Mouse (Mus musculus) intestine, embryonic 15.5 days (tissue): ENCODE data around the gene Gm20661. TPM values are rescaled to one million over a fixed set of nuclear protein-coding genes. Genes with fewer than 3 reads are reported as not detected.

Source experiments
- ATAC-seq: fragments of 200-750 bp; cut with Nextera tagmentation; 2 replicates; pipeline ENCODE4 v1.8.0; 2017; ENCODE audit warnings: moderate TSS enrichment, moderate library complexity
- H3K27ac ChIP-seq: fragments of 300-500 bp; sonication (generic); 2 replicates; pipeline ENCODE4 v1.5.1; 2015; ENCODE audit warnings: mild to moderate bottlenecking, inconsistent platforms
- H3K27me3 ChIP-seq: fragments of 300-500 bp; sonication (generic); replicated peaks from 2 replicates; pipeline ENCODE4 v1.6.1; 2015; ENCODE audit warnings: inconsistent platforms
- H3K36me3 ChIP-seq: fragments of 300-500 bp; sonication (generic); 2 replicates; pipeline ENCODE4 v1.6.1; 2015; ENCODE audit warnings: inconsistent platforms
- H3K4me1 ChIP-seq: fragments of 300-500 bp; sonication (generic); replicated peaks from 2 replicates; pipeline ENCODE4 v1.6.1; 2015; ENCODE audit warnings: inconsistent platforms
- H3K4me2 ChIP-seq: fragments of 300-500 bp; sonication (generic); replicated peaks from 2 replicates; pipeline ENCODE4 v1.6.1; 2015; ENCODE audit warnings: mild to moderate bottlenecking, inconsistent platforms
- H3K4me3 ChIP-seq: fragments of 300-500 bp; sonication (generic); replicated peaks from 2 replicates; pipeline ENCODE4 v1.5.1; 2015; ENCODE audit warnings: inconsistent platforms
- H3K9ac ChIP-seq: fragments of 300-500 bp; sonication (generic); 2 replicates; pipeline ENCODE4 v1.6.1; 2015; ENCODE audit warnings: inconsistent platforms
- H3K9me3 ChIP-seq: fragments of 300-500 bp; sonication (generic); 2 replicates; pipeline ENCODE4 v1.6.1; 2016; ENCODE audit warnings: inconsistent platforms
- WGBS: fragments of 180-500 bp; shearing (Covaris S2); methylation state at CpG from one replicate; pipeline ENCODE4 v1.1.7; 2015; 5-methylcytosine and 5-hydroxymethylcytosine counted together
- polyA plus RNA-seq: library from polyadenylated mRNA; unstranded; fragments of >200 nt; fragmentation: Nextera tagmentation; extraction: Ambion mirVana; gene quantifications from 2 replicates; pipeline ENCODE4 v1.2.1, GENCODE M21; 2015

The Gm20661 gene
- polyA plus RNA-seq, 1 experiment from 2014 or later: 5.7 TPM

DNA sequence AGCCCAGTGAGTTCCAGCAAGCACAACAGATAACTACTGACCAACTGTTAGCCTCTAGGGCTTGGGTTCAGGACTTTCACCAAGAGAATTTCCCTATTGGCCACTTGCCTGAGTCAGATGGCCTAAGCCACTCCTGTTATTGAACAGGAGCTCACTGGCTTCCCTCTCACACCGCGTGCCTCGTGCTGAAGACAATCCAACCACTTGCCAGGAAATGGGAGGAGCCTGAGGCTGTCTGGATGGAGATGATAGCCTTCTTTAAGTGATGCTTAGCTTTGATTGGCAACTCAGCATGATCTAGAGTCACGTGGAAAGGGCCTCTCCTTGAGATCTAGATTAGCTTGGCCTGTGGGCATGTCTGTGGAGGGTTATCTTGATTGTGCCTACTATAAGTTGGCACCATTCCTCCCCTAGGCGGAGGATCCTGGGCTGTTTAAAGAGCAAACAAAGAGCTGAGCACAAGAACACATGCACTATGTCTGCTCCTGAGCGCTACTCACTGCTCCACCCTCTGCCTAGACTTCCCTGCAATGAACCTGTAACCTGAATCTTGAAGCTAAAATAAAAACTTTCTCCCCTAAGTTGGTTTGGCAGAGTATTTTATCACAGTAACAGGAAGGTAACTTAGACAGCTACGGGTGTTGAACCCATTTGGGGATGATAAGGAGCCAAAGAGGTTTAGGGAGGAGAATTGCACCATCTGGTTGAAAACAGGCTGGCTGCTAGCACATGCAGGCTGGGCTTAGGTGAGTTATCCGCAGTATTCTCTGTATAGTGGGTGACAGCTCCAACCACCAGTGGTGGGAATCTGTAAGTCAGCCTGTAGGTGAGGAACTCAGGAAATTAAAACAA, 10.9 kb upstream of the Gm20661 start:
- 65% methylated on average over 8 of the region's 8 CpGs for WGBS
- no peaks in the 10 kb centered on the region for H3K27me3 ChIP-seq
- peak; percentile 56; the same call in 1 of the 2 replicates for ATAC-seq
- no peak overlapping the region for H3K27ac ChIP-seq
- peaks cover 7% of the 10 kb centered on the region for H3K4me1 ChIP-seq
- H3K9me3 ChIP-seq: no peaks in the 10 kb centered on the region
- H3K36me3 ChIP-seq: peaks cover 7% of the 10 kb centered on the region; the same call in 1 of the 2 replicates
- H3K4me2 ChIP-seq: no peak overlapping the region
- H3K4me3 ChIP-seq: no peak overlapping the region
- H3K9ac ChIP-seq: no peak overlapping the region

DNA sequence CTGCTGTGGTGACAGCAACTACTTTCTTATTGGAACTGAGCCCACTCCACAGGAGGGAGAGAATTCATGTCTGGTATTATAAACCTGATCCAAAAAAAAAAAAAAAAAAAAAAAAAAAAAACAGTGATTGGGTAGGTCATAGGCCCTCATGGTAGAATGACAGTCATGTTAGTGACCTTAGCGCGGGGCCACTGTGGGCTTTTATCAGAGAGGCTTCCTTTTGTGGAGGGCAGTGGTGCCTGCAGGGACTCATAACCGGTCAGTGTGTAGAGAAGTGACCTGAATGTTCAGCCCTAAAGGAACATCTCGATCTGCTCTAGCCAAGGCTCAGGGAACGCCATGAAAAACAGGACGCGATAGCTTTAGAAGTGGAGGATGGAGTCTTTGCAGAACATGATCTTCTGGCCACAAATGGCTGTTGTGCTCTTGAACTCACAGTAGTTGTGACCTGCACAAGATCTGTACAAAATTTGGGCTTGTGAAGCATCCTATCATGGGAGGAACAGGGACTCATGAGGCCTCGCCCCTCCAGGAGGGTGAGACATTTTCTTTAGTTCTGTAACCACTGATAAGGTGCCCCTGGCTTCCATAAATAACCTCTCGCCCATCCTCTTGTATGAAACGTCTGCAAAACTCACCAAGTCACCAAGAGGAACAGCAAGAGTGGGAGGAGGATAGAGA, 8.2 kb upstream of the Gm20661 start:
- WGBS: 76% methylated on average over 10 of the region's 10 CpGs
- peak; percentile 46; the same call in 1 of the 2 replicates for ATAC-seq

DNA sequence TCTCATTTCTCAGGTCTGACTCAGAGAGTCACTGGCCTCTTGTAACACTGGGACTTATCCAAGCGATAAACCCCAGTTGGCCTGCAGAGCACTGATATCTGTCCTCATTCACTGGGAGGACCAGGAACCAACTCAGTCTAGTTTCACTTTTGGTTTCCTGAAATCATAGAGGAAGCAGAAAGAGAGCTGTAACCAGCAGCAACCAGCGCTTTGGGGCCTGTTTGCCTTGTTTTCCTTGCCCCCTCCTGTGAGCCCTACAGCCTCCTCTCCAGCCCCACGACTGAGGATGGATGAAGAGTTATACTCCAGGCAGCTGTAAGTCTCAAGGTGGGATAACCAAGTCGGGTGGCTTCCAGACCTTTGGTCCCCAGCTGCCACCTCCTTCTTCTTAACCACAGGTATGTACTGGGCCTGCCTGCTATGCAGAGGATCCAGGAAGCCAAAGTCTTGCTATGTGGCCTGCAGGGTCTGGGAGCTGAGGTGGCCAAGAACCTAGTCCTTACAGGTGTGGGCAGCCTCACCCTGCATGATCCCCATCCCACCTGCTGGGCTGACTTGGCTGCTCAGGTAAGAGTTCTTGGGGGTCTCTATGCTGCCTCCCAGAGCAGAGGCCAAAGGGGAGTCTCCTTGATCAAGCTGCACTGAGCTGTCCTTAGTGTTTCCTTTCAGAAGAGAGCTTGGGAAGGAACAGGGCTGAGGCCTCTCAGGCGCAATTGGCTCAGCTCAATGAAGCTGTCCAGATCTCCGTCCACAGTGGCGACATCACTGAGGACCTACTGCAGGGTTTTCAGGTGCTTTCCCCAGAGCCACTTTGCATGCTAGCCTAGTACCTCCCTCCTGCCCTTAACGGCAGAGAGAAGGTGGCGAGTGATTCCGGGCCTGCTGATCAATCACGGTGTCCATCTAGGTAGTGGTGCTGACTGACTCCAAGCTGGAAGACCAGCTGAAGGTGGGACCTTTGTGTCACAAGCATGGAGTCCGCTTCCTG, 7.2 kb upstream of the Gm20661 start, which contains the start of gene Uba7:
Gene Uba7 (plus strand): TSS at position 107 of the 988 bp plus-strand sequence.
- peak; percentile 89 for ATAC-seq
- peak within 1 kb of the TSS; percentile 27 for H3K4me3 ChIP-seq
- peaks cover 9% of the 10 kb centered on the region for H3K4me1 ChIP-seq
- H3K9me3 ChIP-seq: no peaks in the 10 kb centered on the region
- peak within 1 kb of the TSS; percentile 42 for H3K9ac ChIP-seq
- no peaks in the 10 kb centered on the region for H3K27me3 ChIP-seq
- WGBS: 62% methylated on average over 12 of the region's 12 CpGs
- 0 out of 2 replicates have a peak, but pooled peaks cover under 1% of the 10 kb centered on the region for H3K36me3 ChIP-seq
- peak within 1 kb of the TSS; percentile 56 for H3K4me2 ChIP-seq
- H3K27ac ChIP-seq: peak within 1 kb of the TSS; percentile 73

More for the DNA sequence above, 8.2 kb upstream of the Gm20661 start:
- H3K4me2 ChIP-seq: 0 out of 2 replicates have a peak overlapping the region, but pooled peaks have one; percentile 56
- H3K9ac ChIP-seq: no peak overlapping the region
- H3K4me3 ChIP-seq: no peak overlapping the region
- H3K9me3 ChIP-seq: no peaks in the 10 kb centered on the region
- H3K36me3 ChIP-seq: peaks cover 7% of the 10 kb centered on the region; the same call in 1 of the 2 replicates
- H3K4me1 ChIP-seq: peaks cover 7% of the 10 kb centered on the region
- no peaks in the 10 kb centered on the region for H3K27me3 ChIP-seq
- H3K27ac ChIP-seq: peak overlapping the region; percentile 73; the same call in 1 of the 2 replicates

DNA sequence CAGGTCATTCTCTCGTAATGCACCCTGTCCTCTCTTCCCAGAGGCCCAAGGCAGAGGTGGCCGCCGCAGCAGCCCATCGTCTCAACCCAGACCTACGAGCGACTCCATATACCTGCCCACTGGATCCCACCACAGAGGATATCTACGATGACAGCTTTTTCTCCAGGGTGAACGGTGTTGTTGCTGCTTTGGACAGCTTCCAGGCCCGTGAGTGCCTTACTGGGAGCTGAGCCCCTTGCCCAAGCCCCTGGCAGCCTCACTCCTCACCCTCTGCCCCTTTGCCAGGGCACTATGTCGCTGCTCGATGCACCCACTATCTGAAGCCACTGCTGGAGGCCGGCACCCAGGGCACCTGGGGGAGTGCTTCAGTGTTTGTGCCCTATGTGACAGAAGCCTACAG, 4.0 kb upstream of the Gm20661 start:
- Histone ChIP-seq H3K4me3 (no peak overlapping the region), H3K27ac (no peak overlapping the region), H3K4me2 (no peak overlapping the region), H3K36me3 (no peaks in the 10 kb centered on the region), H3K9me3 (no peaks in the 10 kb centered on the region), H3K27me3 (no peaks in the 10 kb centered on the region), H3K9ac (no peak overlapping the region), H3K4me1 (peaks cover 31% of the 10 kb centered on the region)
- WGBS: 84% methylated on average over 12 of the region's 12 CpGs
- ATAC-seq: no peak

DNA sequence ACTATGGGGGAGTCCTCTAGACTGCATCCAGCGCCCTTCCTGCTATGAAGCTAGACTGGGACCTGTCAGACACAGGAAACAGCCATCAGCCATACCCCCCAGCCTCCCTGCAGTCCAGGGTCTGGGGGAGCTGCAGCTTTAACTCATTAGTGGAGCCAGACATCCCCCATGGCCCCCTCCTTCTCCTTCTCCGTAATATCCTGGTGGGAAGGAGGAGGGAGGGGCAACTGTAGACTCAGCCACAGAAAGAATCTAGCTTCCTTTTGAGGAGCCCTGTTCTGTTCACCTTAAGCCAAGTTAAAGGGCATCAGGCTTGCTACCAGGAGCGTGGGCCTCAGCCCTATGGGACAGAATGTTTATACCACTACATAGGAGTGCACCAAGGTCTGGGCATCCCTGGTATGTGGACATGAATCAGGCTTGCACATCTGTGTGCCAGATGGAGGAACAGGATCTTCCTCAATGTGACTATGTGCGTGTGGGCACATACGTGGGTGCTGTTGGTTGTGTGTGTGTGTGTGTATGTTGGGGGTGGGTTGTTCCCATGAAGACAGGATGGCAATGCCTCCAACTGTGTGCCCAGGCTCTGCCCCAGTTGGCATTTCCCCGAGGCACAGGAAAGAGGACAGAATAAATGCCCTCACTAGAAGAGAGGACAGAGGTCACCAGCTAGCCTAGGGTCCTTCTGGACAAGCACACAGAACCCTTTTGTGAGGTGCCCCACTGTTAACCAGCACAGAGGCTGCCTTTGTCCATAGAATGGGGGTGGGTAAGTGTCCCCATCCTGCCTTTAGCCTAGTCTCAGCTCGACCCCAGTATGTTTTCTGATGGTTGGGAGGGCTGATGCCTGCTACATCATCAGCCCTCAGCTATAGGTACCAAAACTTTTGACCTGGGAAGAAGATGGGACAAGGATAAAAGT, 913 bp upstream of the Gm20661 start:
- Histone ChIP-seq H3K9ac (peak overlapping the region; percentile 45), H3K9me3 (no peaks in the 10 kb centered on the region), H3K4me3 (peak overlapping the region; percentile 79), H3K4me2 (peak overlapping the region; percentile 87), H3K27me3 (no peaks in the 10 kb centered on the region), H3K4me1 (peaks cover 42% of the 10 kb centered on the region), H3K36me3 (no peaks in the 10 kb centered on the region), H3K27ac (peak overlapping the region; percentile 99)
- whole genome bisulfite sequencing: 24% methylated on average over 7 of the region's 7 CpGs
- peak; percentile 18 for ATAC-seq

DNA sequence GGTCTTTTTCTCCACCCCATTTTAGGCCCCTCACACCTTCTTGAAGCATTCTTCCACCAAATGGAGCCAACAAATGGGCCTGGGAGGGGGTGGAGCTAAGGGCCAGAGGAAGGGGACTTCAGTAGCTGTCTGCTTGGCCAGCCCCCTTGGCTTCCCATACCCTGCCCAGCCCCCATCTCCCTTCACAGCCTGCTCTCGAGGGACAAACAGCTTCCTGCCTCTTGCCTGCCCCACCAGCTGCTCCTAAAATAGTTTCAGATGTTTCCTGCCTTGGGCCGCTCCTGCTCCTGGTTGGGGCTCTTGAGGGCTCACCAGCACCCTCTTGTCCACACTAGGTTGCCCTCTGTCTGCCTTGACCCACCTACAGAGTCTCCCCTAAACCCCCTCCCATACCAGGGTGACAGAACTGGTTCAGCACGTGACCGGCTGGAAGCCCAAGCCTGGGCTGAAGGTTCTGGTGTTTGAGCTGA, 598 bp downstream of the Gm20661 start:
- Histone ChIP-seq H3K9ac (peak overlapping the region; percentile 77), H3K36me3 (no peaks in the 10 kb centered on the region), H3K9me3 (no peaks in the 10 kb centered on the region), H3K4me3 (peak overlapping the region; percentile 79), H3K27ac (peak overlapping the region; percentile 99), H3K4me2 (peak overlapping the region; percentile 87), H3K4me1 (peaks cover 42% of the 10 kb centered on the region), H3K27me3 (no peaks in the 10 kb centered on the region)
- WGBS: 21% methylated on average over 4 of the region's 4 CpGs
- ATAC-seq: peak; percentile 55

DNA sequence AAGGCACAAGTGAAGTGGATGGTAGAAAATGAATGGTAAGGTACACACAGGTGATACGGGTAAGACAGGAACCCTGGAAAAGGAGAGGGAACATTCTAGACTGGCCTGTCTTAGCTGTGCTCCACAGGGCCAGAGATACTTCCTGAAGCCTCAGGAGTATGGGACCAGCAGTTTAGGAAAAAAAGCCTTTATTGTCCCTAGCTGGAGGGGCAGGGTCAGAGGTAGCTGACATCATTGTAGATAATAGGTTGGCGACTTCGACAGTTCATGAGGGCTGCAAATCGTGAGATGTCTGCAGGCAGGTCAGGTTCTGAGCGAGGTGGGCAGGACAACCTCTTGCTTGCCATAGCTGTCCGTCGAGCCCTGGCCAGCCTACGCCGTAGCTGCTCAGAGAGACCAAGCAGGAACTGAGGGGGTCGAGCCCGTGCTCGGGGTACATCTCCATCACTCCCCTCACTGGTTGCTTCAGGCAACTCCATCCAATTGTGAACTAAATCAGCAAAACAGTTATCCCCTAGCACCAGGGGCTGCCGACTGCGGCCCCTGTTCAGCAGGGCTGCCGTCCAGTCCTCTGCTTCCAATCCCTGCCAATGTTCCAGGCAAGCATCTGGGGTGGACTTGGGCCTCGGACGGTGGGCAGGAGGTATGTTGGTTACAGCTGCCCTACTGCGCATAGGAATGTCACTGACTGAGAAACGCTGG, 1.3 kb downstream of the Gm20661 start:
- peak overlapping the region; percentile 99 for H3K27ac ChIP-seq
- H3K4me2 ChIP-seq: peak overlapping the region; percentile 87
- ATAC-seq: no peak
- H3K4me3 ChIP-seq: peak overlapping the region; percentile 79
- H3K9me3 ChIP-seq: no peaks in the 10 kb centered on the region
- WGBS: 42% methylated on average over 19 of the region's 19 CpGs
- H3K27me3 ChIP-seq: no peaks in the 10 kb centered on the region
- peak overlapping the region; percentile 77 for H3K9ac ChIP-seq
- peaks cover 42% of the 10 kb centered on the region for H3K4me1 ChIP-seq
- H3K36me3 ChIP-seq: no peaks in the 10 kb centered on the region

DNA sequence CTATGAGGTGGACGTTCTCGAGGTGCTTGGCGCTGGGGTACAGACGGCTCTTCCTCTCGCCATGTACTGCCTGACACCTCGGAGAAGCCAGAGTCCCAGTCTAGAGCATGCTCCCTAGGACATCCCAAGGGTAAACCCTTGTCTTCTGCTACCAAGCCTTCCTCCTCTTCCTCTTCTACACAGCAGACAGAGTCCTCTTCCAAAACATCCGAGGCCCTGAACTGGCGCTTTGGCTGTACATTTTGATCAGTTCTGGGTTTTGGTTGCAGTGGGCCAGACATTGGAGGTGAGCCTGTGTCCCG, 1.8 kb downstream of the Gm20661 start:
- no peaks in the 10 kb centered on the region for H3K36me3 ChIP-seq
- H3K4me3 ChIP-seq: peak overlapping the region; percentile 79
- peaks cover 42% of the 10 kb centered on the region for H3K4me1 ChIP-seq
- 45% methylated on average over 9 of the region's 9 CpGs for WGBS
- peak overlapping the region; percentile 87 for H3K4me2 ChIP-seq
- no peak for ATAC-seq
- peak overlapping the region; percentile 77 for H3K9ac ChIP-seq
- no peaks in the 10 kb centered on the region for H3K27me3 ChIP-seq
- no peaks in the 10 kb centered on the region for H3K9me3 ChIP-seq
- peak overlapping the region; percentile 99 for H3K27ac ChIP-seq

DNA sequence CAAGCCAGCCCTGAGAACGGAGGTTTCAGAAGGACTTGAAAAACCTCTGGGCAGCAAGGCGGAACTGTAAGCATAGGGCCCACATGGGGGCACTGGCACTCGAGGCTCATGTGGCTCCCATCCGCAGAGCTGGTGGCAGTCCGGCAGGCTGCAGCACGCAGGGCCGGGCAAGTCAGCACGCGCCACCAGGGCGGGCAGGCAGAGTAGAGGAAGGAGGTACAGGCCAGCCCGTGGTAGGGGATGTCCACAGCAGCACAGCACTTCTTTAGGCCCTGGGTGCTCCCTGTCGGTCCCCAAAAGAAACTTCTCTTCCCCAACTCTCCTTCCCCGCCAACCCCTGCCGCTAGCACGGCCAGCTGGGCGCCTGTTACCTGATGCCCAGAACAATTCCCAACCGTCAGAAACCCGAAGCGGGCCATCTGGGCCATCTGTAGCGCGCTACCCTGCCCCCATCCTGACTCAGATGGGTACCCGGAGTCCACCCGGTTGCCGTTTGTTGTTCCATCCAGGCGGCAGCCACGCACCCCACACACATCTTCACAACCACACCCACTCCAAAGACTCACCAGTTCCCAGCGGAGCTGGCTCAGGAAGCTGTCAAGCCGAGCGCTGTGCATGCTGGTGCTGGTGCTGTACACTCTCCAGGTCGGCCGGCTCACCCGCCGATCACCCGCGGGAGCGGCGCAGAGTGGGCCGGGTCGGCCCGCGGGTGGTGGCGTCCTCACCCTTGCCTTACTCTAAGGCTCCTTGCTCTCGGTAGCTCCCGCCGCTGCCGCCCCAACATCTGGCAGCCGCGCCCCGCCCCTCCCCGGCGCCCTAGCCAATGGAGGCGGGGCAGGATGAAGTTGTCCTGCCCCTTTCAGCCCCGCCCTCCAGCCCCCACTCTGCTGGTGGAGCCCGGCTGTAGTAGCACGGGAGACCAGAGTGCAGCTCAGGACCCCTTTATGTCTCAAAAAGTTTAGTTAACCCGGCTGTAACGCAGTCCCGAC, 2.6 kb downstream of the Gm20661 start, which contains the start of gene Inka1:
Gene Inka1 (minus strand): TSS at position 749 of the 989 bp plus-strand sequence.
- under 1% methylated on average over 58 of the region's 58 CpGs for WGBS
- no peaks in the 10 kb centered on the region for H3K36me3 ChIP-seq
- peak; percentile 81 for ATAC-seq
- peak within 1 kb of the TSS; percentile 99 for H3K27ac ChIP-seq
- peak within 1 kb of the TSS; percentile 87 for H3K4me2 ChIP-seq
- no peaks in the 10 kb centered on the region for H3K9me3 ChIP-seq
- no peaks in the 10 kb centered on the region for H3K27me3 ChIP-seq
- peak within 1 kb of the TSS; percentile 77 for H3K9ac ChIP-seq
- H3K4me1 ChIP-seq: peaks cover 42% of the 10 kb centered on the region
- H3K4me3 ChIP-seq: peak within 1 kb of the TSS; percentile 79
